Mouse (Mus musculus): ENCODE results near the gene Rtf2.

DNA sequence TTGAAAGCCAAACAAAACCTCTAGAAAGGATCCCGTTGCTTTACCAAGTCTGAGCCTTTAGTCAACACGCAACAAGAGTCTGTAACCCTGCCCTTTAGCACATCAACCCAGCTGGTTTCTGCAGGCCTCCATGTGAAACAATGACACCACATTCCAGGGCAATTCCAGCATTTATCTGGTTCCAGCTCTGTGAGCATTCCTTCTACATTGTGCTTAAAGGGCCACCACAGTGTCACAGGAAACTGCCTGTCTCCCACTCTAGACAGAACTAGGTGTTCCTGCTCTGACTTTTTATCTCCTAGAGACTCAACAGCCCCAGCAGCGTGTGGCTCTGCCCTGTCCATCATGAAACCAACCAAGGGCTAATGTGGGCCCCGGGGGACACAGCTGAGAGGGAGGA, 27.1 kb upstream of the Rtf2 start:
- TF ChIP-seq TAL1 (IDR thresholded peaks at IDR 0.05; ENCODE audit: low read length): no peak
- no peak for TF ChIP-seq GATA1 (IDR thresholded peaks at IDR 0.05; ENCODE audit: low read length)
